Mouse (Mus musculus): ENCODE results near the gene Maoa.

Gene Maoa

DNA sequence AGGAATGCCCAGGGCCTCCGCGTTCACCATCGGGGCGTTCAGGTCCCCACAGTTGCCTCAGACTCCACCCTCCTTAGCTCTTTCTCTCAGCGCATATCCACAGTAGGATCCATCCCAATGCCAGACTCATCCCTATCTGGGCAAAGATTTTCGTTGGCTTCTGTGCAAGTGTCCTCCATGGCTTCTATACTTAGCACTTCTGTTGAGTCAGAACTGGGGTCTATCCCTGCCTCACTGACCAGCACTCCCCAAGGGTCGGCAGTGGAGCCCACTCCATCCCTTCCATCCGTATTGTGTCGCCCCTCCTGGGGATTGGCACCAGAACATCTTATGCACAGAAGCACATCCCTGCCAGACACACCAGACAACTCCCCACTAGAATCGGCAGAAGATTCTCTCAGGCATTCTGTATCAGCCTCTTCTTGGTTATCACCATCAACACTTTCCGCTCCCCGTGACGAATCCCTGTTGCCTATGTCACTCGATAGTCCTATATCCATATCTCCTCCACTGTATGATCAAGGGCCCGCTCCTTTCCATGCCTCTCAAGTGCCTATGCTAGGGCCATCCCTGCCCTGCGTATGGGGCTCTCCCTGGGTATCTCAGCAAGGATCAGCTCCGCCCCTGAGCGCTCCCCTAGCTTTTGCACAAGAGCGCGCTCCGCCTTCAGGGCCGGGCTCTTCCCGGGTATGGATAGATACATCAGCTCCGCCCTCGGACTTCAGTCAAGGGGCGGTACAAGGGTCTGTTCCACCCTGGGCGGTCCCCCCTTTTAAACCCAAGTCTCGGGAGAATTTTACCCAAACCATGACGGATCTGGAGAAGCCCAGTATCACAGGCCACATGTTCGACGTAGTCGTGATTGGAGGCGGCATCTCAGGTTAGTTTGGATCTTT lies at the start of gene Maoa:
Maoa (plus strand) TSS at position 665 of the 896 bp plus-strand sequence.
- DNase-seq (ENCODE audit: low spot score) = peak; percentile 13

DNA sequence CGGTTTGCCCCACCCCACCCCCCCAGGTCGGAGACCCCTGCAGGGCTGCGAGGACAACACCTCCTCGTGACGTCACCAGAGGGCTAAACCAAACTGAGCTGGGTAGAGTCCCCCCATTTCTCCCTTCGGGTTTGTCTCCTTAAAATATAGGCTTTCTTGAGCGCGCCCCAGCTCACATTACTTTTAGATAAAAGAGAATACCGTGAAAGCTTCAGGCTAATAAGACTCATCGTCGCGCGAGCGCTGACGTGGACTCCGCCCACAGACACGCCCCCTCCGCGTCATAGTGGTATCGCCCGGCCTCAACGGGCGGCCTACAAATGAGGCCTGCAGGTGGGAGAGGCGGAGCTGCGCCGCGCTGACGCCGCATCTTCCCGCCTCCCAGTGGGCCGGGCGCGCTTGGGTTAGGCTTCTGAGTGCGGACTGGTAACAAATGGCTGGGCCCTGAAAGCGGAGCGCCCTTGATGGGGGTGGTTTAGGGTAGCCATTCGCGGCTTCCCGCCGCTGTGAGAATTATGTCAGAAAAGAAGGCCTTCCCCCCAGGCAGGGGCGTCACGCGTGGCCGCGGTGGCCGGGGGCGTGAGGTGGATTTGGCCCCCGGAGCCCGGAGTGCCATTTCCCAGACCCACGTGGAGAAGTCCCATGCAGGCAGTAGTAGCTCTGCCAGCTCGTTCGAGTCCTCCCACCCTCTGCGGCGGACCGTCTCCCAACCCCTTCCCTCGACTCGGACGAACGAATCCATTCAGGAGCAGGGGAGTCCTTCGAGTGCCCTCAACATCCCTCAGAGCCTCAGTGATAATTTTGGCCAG lies 1.1 kb upstream of the Maoa start:
- DNase-seq (ENCODE audit: low spot score) = peak; percentile 90

- DNase-seq (ENCODE audit: low spot score) = no peak
These were observed 37.0 kb downstream of the Maoa start for GRCm38 (mm10) chrX:16656511-16656910.

GRCm38 (mm10) chrX:16706094-16706493 lies 86.6 kb downstream of the Maoa start:
- no peak for DNase-seq (ENCODE audit: low spot score)

GRCm38 (mm10) chrX:16714033-16714432 lies 94.5 kb downstream of the Maoa start:
- DNase-seq (ENCODE audit: low spot score) = no peak
